Mouse (Mus musculus): Measurements from ENCODE around the gene Cfap65. TPM values are rescaled to one million over a fixed set of nuclear protein-coding genes. Genes with fewer than 3 reads are reported as not detected.

Gene Cfap65
- polyA plus RNA-seq (2017; shearing (Covaris generic)): not detected

GRCm38 (mm10) chr1:74935402-74935801, at the start of gene Cfap65:
Cfap65 (minus strand) TSS chr1:74935599.
- ATAC-seq: no peak

GRCm38 (mm10) chr1:74977001-74977400, 41.6 kb upstream of the Cfap65 start:
- ATAC-seq: no peak

GRCm38 (mm10) chr1:74975936-74976335, 40.5 kb upstream of the Cfap65 start:
- ATAC-seq: no peak

- ATAC-seq: no peak
Observed at GRCm38 (mm10) chr1:74973590-74973989, 38.2 kb upstream of the Cfap65 start.

GRCm38 (mm10) chr1:74971353-74972050, 36.1 kb upstream of the Cfap65 start:
- peak; percentile 68 for ATAC-seq

DNA sequence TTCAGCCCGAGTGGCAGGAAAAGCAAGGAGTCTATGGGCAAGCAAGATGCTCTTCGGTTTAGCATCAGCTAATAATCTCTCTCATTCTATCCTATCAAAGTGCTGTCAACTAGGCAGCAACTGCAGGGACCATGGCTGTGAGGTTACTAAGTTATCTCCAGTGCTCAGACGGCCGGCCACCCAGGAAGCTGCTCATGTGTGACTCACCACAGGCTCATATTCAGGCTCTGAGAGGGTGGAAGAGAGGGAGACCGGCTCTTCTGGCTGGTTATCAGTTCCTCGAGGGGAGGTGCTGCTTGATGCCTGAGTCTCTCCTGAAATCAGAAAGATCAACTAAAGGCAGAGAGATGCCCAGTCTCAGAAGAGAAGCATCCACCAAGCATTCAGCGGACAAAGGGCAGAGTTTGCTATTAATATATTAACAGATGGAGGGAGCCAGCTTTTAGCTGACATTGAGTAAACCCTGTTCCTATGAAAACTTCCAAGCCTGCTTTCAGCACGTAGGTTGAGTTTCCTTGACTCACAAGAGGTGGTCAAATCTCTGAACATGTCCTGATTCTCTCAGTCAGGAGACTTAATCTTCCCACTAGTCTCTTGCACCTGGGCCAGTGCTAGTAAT, 32.7 kb upstream of the Cfap65 start:
- ATAC-seq: no peak

- ATAC-seq: no peak
Observed at GRCm38 (mm10) chr1:74964494-74965215, 29.3 kb upstream of the Cfap65 start.

DNA sequence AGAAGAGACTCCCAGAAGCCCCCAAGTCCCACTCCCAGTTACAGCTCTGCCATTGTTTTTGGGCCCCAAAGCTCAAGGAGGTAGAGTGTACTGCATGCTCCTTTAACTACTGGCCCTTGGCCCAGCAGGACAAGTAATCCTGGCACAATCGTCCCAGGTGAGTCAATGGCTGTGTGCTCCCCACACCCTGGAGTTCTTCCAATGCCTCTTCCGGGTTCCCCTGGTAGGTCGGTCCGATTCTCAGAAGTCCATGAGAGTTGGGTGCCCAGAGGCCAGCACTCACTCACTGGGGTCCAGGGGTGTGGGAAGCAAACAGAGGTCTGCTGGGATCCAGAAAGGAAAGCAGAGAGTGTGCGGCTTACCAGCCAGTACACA, 27.4 kb upstream of the Cfap65 start:
- no peak for ATAC-seq

DNA sequence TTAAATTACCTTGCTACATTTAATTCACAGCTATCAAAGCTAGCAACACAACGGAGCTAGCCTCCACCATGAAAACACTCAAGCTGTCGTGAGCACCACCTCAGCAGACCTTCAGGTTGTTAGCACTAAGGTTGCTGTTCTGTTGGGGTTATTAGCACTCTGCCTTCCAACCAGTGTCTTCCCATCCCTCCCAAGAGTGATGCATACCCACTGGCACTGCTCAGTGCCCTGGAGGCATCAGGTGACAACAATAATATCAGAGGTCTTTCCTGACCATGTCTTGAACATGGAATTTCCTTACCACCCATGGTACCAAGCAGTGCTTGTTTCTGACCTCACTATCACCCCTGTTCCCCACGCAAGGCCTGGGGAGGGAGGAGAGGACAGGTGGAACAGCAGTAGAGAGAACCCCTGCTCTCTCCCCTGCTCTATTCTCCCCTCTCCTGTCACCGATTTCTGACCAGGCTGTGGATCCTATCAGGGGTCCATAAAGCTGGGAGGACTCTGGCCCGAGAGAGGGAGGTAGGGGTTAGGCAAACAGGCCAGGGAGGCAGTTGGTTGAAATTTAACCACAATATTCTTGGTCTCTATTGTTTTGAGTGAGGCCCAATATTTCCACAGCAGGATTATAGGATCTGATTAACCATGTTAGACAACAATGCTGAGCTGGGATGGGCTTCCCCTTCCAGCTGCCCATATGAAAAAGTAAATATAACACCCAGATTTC, 26.9 kb upstream of the Cfap65 start:
- no peak for ATAC-seq

GRCm38 (mm10) chr1:74961722-74962121, 26.3 kb upstream of the Cfap65 start:
- ATAC-seq: no peak

- ATAC-seq: no peak
Observed at GRCm38 (mm10) chr1:74960059-74960458, 24.7 kb upstream of the Cfap65 start.

GRCm38 (mm10) chr1:74951556-74952210, 16.3 kb upstream of the Cfap65 start, which contains the start of gene Ihh:
Ihh (minus strand) TSS chr1:74951672.
- no peak for ATAC-seq

GRCm38 (mm10) chr1:74950576-74951490, 15.4 kb upstream of the Cfap65 start:
- ATAC-seq: no peak

DNA sequence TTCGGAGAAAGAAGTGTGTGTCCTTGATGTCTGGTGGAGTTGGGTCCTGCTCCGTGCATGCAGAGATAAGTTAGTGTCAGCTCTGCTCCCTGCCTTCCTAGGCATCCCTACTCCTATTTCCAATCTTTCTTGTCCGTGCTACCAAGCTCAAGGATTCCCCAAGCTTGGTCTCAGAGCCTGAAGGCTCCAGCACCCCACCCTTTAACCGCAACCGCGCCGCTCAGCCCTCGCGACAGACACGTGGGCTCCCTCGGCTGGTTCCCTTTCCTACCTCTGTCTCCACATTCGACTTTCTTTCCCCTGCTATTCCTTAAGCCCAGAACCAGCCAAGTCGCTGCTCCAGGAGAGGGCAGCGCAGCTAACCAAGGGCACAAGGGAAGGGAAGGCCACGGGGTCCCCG, 14.7 kb upstream of the Cfap65 start:
- ATAC-seq: no peak

GRCm38 (mm10) chr1:74949666-74950050, 14.3 kb upstream of the Cfap65 start:
- ATAC-seq: no peak

DNA sequence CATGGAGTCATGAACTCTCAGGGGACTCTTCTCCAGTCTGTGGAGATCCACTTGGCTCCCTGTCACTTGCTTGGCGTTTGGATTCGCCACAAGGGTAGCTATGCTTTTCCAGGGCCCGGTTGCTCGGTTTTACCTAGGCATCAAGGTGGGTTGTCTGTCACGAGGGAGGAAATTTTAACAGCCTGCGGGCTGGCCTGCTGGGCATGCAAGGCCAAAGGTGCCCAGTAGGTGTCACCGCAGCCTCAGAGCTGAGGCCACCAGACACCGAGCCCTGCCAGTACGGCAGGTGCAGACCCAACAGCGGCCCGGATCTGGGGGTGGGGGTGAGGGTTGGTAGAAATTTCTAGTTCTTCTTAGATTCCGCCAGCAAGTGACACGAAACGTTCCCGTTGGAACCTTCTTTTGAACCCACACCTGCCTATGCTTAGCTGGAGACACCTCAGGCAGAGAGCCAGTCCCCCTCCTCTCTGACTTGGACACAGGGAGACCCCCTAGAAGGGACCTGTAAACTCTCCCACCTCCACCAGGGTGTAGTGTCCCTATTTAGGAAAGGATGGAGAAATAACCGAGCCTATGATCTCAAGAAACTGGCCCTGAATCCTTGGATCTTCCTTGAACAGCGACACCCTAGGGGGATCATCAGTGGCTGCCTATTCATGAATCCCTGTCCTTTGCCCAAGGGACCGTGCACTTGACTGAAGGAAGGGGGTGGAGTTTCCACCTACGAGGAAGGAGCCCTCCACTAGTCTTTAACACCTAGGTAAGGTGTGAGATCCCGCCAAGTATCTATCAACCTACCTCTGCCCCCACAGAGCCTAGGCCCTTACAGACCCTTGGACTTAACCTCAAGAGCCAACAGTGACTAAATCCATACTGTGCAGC, 13.6 kb upstream of the Cfap65 start:
- peak; percentile 72 for ATAC-seq

GRCm38 (mm10) chr1:74947986-74948670, 12.7 kb upstream of the Cfap65 start:
- no peak for ATAC-seq

GRCm38 (mm10) chr1:74941651-74942360, 6.4 kb upstream of the Cfap65 start:
- ATAC-seq: no peak

DNA sequence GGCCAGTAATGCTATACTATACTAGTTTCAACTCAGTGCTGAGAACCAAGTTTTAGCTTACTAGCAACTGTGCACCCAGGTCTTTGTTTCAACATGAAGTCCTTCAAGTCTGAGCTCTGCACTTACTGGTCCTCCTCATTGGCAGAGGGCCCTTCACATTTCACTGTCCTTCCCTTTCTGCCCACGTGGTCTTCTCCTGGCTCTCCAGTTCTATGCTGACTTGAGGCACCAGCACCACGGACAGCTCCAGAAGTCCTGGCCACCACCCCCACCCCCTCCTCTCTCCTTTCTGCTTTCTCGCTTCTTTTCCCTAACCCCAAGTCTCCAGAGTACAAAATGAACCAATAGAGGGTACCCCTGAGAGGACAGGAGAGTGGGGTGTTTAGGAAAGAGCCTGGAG, 4.4 kb upstream of the Cfap65 start:
- no peak for ATAC-seq

Measured in inflammation-experienced regulatory T-cells, adult 6 months (primary cell).